Mouse (Mus musculus): ENCODE results near the gene Tmem44. TPM values are rescaled to one million over a fixed set of nuclear protein-coding genes. Genes with fewer than 3 reads are reported as not detected.

Tmem44 gene
- total RNA-seq (2021) (1 to 10 TPM; 2.7 to 5.7 TPM), polyA plus RNA-seq (2012; rRNA removed) (8.5 and 11.4 TPM in 2 replicates)
- long read RNA-seq, partial matches to known transcripts = 1 of 6 reads
- long read RNA-seq, other reads (novel, unspliced or antisense) = 5 of 6 reads

GRCm38 (mm10) chr16:30550748-30551192, at the start of gene Tmem44:
TSS of gene Tmem44 (minus strand) at chr16:30550842.
- DNase-seq = no peak

- peak; percentile 97 for DNase-seq
Measured at GRCm38 (mm10) chr16:30599491-30600268, 49.0 kb upstream of the Tmem44 start, which contains the start of gene Fam43a. TSS of gene Fam43a (plus strand) at chr16:30599723.

- DNase-seq = peak; percentile 91
Measured at GRCm38 (mm10) chr16:30596959-30597681, 46.5 kb upstream of the Tmem44 start.

GRCm38 (mm10) chr16:30595835-30596557, 45.4 kb upstream of the Tmem44 start:
- no peak for DNase-seq

GRCm38 (mm10) chr16:30595356-30595755, 44.7 kb upstream of the Tmem44 start:
- no peak for DNase-seq

GRCm38 (mm10) chr16:30591990-30592389, 41.3 kb upstream of the Tmem44 start:
- DNase-seq = no peak

GRCm38 (mm10) chr16:30590264-30591209, 39.9 kb upstream of the Tmem44 start:
- DNase-seq = no peak

GRCm38 (mm10) chr16:30587494-30588327, 37.1 kb upstream of the Tmem44 start, which contains the start of gene Lsg1:
TSS of gene Lsg1 (minus strand) at chr16:30587592.
- DNase-seq = peak; percentile 88

GRCm38 (mm10) chr16:30586935-30587493, 36.4 kb upstream of the Tmem44 start:
- no peak for DNase-seq

GRCm38 (mm10) chr16:30580765-30581164, 30.1 kb upstream of the Tmem44 start:
- DNase-seq = no peak

GRCm38 (mm10) chr16:30576392-30576791, 25.8 kb upstream of the Tmem44 start:
- no peak for DNase-seq

GRCm38 (mm10) chr16:30575815-30576214, 25.2 kb upstream of the Tmem44 start:
- DNase-seq = no peak

- DNase-seq = peak; percentile 23
Measured at GRCm38 (mm10) chr16:30572239-30572638, 21.6 kb upstream of the Tmem44 start.

GRCm38 (mm10) chr16:30571378-30571777, 20.7 kb upstream of the Tmem44 start:
- DNase-seq = no peak

GRCm38 (mm10) chr16:30570173-30570572, 19.5 kb upstream of the Tmem44 start:
- no peak for DNase-seq

- DNase-seq = no peak
Measured at GRCm38 (mm10) chr16:30565631-30566030, 15.0 kb upstream of the Tmem44 start.

- no peak for DNase-seq
Measured at GRCm38 (mm10) chr16:30560601-30561000, 10.0 kb upstream of the Tmem44 start.

GRCm38 (mm10) chr16:30559312-30559992, 8.8 kb upstream of the Tmem44 start:
- peak; percentile 54 for DNase-seq

GRCm38 (mm10) chr16:30554109-30554508, 3.5 kb upstream of the Tmem44 start:
- DNase-seq = no peak

Data from adrenal gland, adult 2 months (tissue).